Mouse (Mus musculus): Measurements from ENCODE around the gene Itpr2. TPM values are rescaled to one million over a fixed set of nuclear protein-coding genes. Genes with fewer than 3 reads are reported as not detected.

The Itpr2 gene
- polyA plus RNA-seq, 1 experiment from 2014 or later, result 5.9 TPM

- Histone ChIP-seq H3K27ac (ENCODE audit: low read depth, low read length) (no peak overlapping the region), H3K36me3 (ENCODE audit: control insufficient read depth, insufficient read depth, low read length) (no peaks in the 10 kb centered on the region), H3K9me3 (ENCODE audit: control insufficient read depth, low read length) (no peaks in the 10 kb centered on the region), H3K9ac (ENCODE audit: low read depth, low read length) (no peak overlapping the region), H3K4me3 (ENCODE audit: low read depth, low read length) (no peak overlapping the region), H3K4me2 (replicated peaks; ENCODE audit: low read depth, low read length) (no peak overlapping the region), H3K27me3 (ENCODE audit: control insufficient read depth, insufficient read depth, low read length) (no peaks in the 10 kb centered on the region), H3K4me1 (replicated peaks; ENCODE audit: control insufficient read depth, insufficient read depth, low read length) (no peaks in the 10 kb centered on the region)
- ATAC-seq (ENCODE audit: low FRiP score), result no peak
- 91% methylated on average over 4 of the region's 4 CpGs for WGBS
- DNase-seq (ENCODE audit: low spot score), result no peak
Measured at GRCm38 (mm10) chr6:146537111-146537510, 35.1 kb upstream of the Itpr2 start.

DNA sequence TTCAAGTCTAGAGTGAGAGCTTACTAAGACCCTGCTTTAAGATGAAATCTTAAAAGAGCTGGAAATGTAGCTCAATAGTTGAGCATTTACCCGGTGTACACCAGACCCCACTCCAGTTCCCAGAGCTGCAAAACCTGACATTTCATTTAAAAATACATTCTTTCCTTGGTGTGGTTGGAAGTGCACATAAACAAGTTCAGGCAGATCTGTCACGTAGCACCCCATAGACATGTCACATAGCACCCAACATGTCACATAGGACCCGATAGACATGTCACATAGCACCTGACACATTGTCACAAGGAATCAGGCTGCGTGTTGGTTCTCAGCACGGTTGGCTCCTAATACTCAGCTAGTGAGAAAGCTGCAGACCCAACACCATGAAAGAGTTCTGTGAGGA lies 33.5 kb upstream of the Itpr2 start:
- Histone ChIP-seq H3K27ac (ENCODE audit: low read depth, low read length) (no peak overlapping the region), H3K4me3 (ENCODE audit: low read depth, low read length) (no peak overlapping the region), H3K27me3 (ENCODE audit: control insufficient read depth, insufficient read depth, low read length) (no peaks in the 10 kb centered on the region), H3K36me3 (ENCODE audit: control insufficient read depth, insufficient read depth, low read length) (no peaks in the 10 kb centered on the region), H3K9ac (ENCODE audit: low read depth, low read length) (no peak overlapping the region), H3K4me1 (replicated peaks; ENCODE audit: control insufficient read depth, insufficient read depth, low read length) (no peaks in the 10 kb centered on the region), H3K4me2 (replicated peaks; ENCODE audit: low read depth, low read length) (no peak overlapping the region), H3K9me3 (ENCODE audit: control insufficient read depth, low read length) (no peaks in the 10 kb centered on the region)
- WGBS, result 93% methylated on average over 5 of the region's 5 CpGs
- ATAC-seq (ENCODE audit: low FRiP score) (no peak), DNase-seq (ENCODE audit: low spot score) (no peak)

DNA sequence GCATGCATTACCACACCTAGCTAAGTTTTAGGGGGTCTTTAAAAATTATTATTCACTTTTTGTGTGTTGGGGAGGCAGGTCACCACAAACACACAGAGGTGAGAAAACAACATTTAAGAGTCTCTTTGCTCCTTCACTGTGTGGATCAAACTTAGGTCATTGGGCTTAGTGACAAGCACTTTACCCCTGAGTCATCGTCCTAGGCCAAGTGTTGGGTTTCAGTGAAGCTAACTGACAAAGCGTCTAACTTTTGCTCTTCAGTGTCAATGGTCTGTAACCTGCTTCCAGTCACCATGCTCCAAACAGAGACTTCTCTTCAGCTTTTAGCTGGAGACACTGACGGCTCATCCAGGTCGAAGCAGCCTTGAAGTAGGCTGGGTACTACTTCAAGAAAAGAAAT lies 31.1 kb upstream of the Itpr2 start:
- Histone ChIP-seq H3K9ac (ENCODE audit: low read depth, low read length) (no peak overlapping the region), H3K4me3 (ENCODE audit: low read depth, low read length) (no peak overlapping the region), H3K27me3 (ENCODE audit: control insufficient read depth, insufficient read depth, low read length) (no peaks in the 10 kb centered on the region), H3K4me1 (replicated peaks; ENCODE audit: control insufficient read depth, insufficient read depth, low read length) (no peaks in the 10 kb centered on the region), H3K4me2 (replicated peaks; ENCODE audit: low read depth, low read length) (no peak overlapping the region), H3K36me3 (ENCODE audit: control insufficient read depth, insufficient read depth, low read length) (no peaks in the 10 kb centered on the region), H3K9me3 (ENCODE audit: control insufficient read depth, low read length) (no peaks in the 10 kb centered on the region), H3K27ac (ENCODE audit: low read depth, low read length) (no peak overlapping the region)
- no peak for DNase-seq (ENCODE audit: low spot score)
- no peak for ATAC-seq (ENCODE audit: low FRiP score)
- 90% methylated on average over 4 of the region's 4 CpGs for WGBS

DNA sequence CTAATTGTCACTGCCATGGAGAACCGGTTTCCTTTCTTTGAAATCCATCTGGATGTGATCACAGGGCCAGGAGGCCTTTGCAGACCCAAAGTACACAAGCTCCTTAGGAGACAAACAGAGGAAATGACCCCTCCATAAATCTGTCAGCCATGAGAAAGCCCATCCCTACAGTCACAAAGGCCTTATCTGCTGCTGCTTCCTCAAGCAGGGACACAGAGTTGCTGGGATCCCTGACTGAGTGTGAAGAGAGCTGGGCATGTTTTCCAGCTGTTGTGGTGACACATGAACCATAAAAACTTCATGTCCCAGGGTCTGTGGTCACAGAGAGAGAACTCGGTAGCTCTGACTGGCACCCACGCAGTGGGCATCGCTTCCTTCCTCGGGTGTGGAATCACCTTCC lies 28.7 kb upstream of the Itpr2 start:
- Histone ChIP-seq H3K9ac (ENCODE audit: low read depth, low read length) (no peak overlapping the region), H3K4me2 (replicated peaks; ENCODE audit: low read depth, low read length) (no peak overlapping the region), H3K27ac (ENCODE audit: low read depth, low read length) (no peak overlapping the region), H3K4me1 (replicated peaks; ENCODE audit: control insufficient read depth, insufficient read depth, low read length) (no peaks in the 10 kb centered on the region), H3K4me3 (ENCODE audit: low read depth, low read length) (no peak overlapping the region), H3K27me3 (ENCODE audit: control insufficient read depth, insufficient read depth, low read length) (no peaks in the 10 kb centered on the region), H3K9me3 (ENCODE audit: control insufficient read depth, low read length) (no peaks in the 10 kb centered on the region), H3K36me3 (ENCODE audit: control insufficient read depth, insufficient read depth, low read length) (no peaks in the 10 kb centered on the region)
- WGBS, result 69% methylated on average over 5 of the region's 5 CpGs
- DNase-seq (ENCODE audit: low spot score), result no peak
- ATAC-seq (ENCODE audit: low FRiP score), result no peak

GRCm38 (mm10) chr6:146530363-146530762 lies 28.3 kb upstream of the Itpr2 start:
- Histone ChIP-seq H3K9me3 (ENCODE audit: control insufficient read depth, low read length) (no peaks in the 10 kb centered on the region), H3K4me3 (ENCODE audit: low read depth, low read length) (no peak overlapping the region), H3K4me2 (replicated peaks; ENCODE audit: low read depth, low read length) (no peak overlapping the region), H3K27ac (ENCODE audit: low read depth, low read length) (no peak overlapping the region), H3K9ac (ENCODE audit: low read depth, low read length) (no peak overlapping the region), H3K27me3 (ENCODE audit: control insufficient read depth, insufficient read depth, low read length) (no peaks in the 10 kb centered on the region), H3K4me1 (replicated peaks; ENCODE audit: control insufficient read depth, insufficient read depth, low read length) (no peaks in the 10 kb centered on the region), H3K36me3 (ENCODE audit: control insufficient read depth, insufficient read depth, low read length) (no peaks in the 10 kb centered on the region)
- ATAC-seq (ENCODE audit: low FRiP score), result no peak
- no peak for DNase-seq (ENCODE audit: low spot score)
- WGBS, result 77% methylated on average over 7 of the region's 7 CpGs

- ATAC-seq (ENCODE audit: low FRiP score), result no peak
- no peak overlapping the region for H3K27ac ChIP-seq (ENCODE audit: low read depth, low read length)
- 82% methylated on average over 2 of the region's 2 CpGs for whole genome bisulfite sequencing
Measured at GRCm38 (mm10) chr6:146527537-146527936, 25.5 kb upstream of the Itpr2 start.

DNA sequence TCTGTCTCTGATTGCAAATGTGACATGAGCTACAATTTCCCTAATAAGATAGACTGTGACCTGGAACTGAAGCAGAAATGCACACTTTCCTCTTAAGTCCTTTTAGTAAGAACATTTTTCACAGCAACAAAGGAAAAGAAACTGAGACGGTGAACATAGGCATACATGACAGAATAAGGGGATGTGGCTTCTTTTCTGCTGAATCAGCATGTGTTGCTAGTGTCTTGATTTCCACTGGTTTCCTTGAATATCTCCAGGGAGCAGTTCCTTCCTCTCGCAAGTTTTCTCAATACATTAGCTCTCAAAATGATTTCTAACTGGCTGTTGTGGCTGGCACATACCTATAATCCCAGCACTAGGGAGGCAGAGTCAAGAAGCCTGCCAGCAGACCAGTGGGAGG lies 23.5 kb upstream of the Itpr2 start:
- H3K4me1 ChIP-seq (replicated peaks; ENCODE audit: control insufficient read depth, insufficient read depth, low read length), result no peaks in the 10 kb centered on the region
- H3K27me3 ChIP-seq (ENCODE audit: control insufficient read depth, insufficient read depth, low read length), result no peaks in the 10 kb centered on the region
- DNase-seq (ENCODE audit: low spot score) (no peak), ATAC-seq (ENCODE audit: low FRiP score) (no peak)
- H3K9ac ChIP-seq (ENCODE audit: low read depth, low read length), result no peak overlapping the region
- no peak overlapping the region for H3K27ac ChIP-seq (ENCODE audit: low read depth, low read length)
- H3K4me2 ChIP-seq (replicated peaks; ENCODE audit: low read depth, low read length), result no peak overlapping the region
- H3K36me3 ChIP-seq (ENCODE audit: control insufficient read depth, insufficient read depth, low read length), result no peaks in the 10 kb centered on the region
- no peaks in the 10 kb centered on the region for H3K9me3 ChIP-seq (ENCODE audit: control insufficient read depth, low read length)
- 81% methylated on average over 2 of the region's 2 CpGs for WGBS
- no peak overlapping the region for H3K4me3 ChIP-seq (ENCODE audit: low read depth, low read length)

More at GRCm38 (mm10) chr6:146527537-146527936, 25.5 kb upstream of the Itpr2 start:
- no peaks in the 10 kb centered on the region for H3K9me3 ChIP-seq (ENCODE audit: control insufficient read depth, low read length)
- no peak overlapping the region for H3K9ac ChIP-seq (ENCODE audit: low read depth, low read length)
- H3K4me2 ChIP-seq (replicated peaks; ENCODE audit: low read depth, low read length), result no peak overlapping the region
- no peak overlapping the region for H3K4me3 ChIP-seq (ENCODE audit: low read depth, low read length)
- no peak for DNase-seq (ENCODE audit: low spot score)
- H3K36me3 ChIP-seq (ENCODE audit: control insufficient read depth, insufficient read depth, low read length), result no peaks in the 10 kb centered on the region
- no peaks in the 10 kb centered on the region for H3K4me1 ChIP-seq (replicated peaks; ENCODE audit: control insufficient read depth, insufficient read depth, low read length)
- H3K27me3 ChIP-seq (ENCODE audit: control insufficient read depth, insufficient read depth, low read length), result no peaks in the 10 kb centered on the region

DNA sequence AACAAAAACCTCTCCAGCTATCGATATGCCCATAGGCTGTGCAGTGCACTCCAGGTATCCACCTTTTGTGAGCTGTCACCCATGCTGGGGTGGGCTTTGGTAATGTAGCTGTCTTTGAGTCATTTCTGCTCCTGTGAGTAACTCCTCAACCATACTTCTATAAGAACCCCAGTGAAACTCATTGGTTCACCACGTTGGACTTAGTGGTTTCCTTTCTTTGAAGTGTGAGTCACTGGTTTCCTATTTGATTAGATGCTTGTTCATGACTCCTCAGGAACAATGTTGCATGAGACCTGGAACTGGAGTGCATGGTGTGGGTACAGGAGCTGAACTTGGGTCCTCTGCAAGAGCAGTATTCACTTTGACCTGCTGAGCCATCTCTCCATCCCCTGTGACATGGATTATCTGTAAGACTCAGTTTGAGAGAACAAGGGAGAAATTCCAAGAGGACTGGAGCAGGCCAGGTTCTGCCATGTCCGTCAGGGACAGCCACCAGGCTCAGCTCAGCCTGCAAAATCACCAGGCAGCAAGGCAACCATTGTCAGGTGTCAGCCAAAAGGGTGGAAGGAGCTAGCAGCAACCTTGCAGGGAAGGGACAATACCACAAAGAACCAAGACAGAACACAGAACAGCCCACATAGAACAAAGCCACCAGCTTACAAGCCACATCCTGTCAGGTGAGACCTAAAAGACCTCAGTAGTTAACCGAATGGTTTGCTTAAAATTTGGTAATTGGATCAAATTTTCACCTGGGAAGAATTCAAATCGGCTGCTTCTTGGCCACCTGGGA lies 19.6 kb upstream of the Itpr2 start:
- Histone ChIP-seq H3K4me1 (replicated peaks; ENCODE audit: control insufficient read depth, insufficient read depth, low read length) (no peaks in the 10 kb centered on the region), H3K27ac (ENCODE audit: low read depth, low read length) (no peak overlapping the region), H3K36me3 (ENCODE audit: control insufficient read depth, insufficient read depth, low read length) (no peaks in the 10 kb centered on the region), H3K9ac (ENCODE audit: low read depth, low read length) (no peak overlapping the region), H3K4me2 (replicated peaks; ENCODE audit: low read depth, low read length) (no peak overlapping the region), H3K27me3 (ENCODE audit: control insufficient read depth, insufficient read depth, low read length) (no peaks in the 10 kb centered on the region), H3K4me3 (ENCODE audit: low read depth, low read length) (no peak overlapping the region), H3K9me3 (ENCODE audit: control insufficient read depth, low read length) (no peaks in the 10 kb centered on the region)
- no peak for ATAC-seq (ENCODE audit: low FRiP score)
- no peak for DNase-seq (ENCODE audit: low spot score)
- 84% methylated on average over 5 of the region's 5 CpGs for WGBS

DNA sequence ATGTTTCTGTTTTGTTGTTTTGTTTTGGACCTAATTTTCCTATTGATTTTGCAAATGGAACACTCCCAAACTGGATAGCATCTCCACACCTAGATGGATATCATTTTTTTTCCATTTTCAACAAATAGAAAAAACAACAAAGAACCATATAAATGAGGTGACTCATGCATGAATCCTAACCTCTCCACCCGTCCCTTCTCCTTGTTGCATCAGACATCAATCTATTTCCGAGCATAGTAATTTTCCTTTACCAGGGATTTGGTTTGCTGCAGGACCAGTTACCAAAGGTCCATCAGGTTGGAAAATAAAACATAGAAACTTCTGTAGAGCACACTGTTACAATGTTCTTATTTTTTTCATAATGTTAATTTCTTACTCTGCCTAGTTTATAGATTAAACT lies 17.0 kb upstream of the Itpr2 start:
- no peaks in the 10 kb centered on the region for H3K27me3 ChIP-seq (ENCODE audit: control insufficient read depth, insufficient read depth, low read length)
- no peaks in the 10 kb centered on the region for H3K36me3 ChIP-seq (ENCODE audit: control insufficient read depth, insufficient read depth, low read length)
- H3K4me3 ChIP-seq (ENCODE audit: low read depth, low read length), result no peak overlapping the region
- 70% methylated on average over 2 of the region's 2 CpGs for WGBS
- H3K9me3 ChIP-seq (ENCODE audit: control insufficient read depth, low read length), result no peaks in the 10 kb centered on the region
- no peak for DNase-seq (ENCODE audit: low spot score)
- no peak overlapping the region for H3K9ac ChIP-seq (ENCODE audit: low read depth, low read length)
- no peak overlapping the region for H3K27ac ChIP-seq (ENCODE audit: low read depth, low read length)
- ATAC-seq (ENCODE audit: low FRiP score), result no peak
- H3K4me2 ChIP-seq (replicated peaks; ENCODE audit: low read depth, low read length), result no peak overlapping the region
- no peaks in the 10 kb centered on the region for H3K4me1 ChIP-seq (replicated peaks; ENCODE audit: control insufficient read depth, insufficient read depth, low read length)

Data from hindbrain, embryonic 11.5 days (tissue).